Mouse (Mus musculus): ENCODE data around the gene Gtf3c5.

GRCm38 (mm10) chr2:28518231-28518630 is 65.3 kb downstream of the Gtf3c5 start:
- no peak for TF ChIP-seq RAD21 (IDR thresholded peaks at IDR 0.05; ENCODE audit: low read depth, low read length)
- no peak for TF ChIP-seq CTCF (IDR thresholded peaks at IDR 0.05 in 2 of 3, conservative IDR thresholded peaks at IDR 0.05 in 1 of 3; ENCODE audit: control insufficient read depth in 1 of 3, insufficient read depth in 1 of 3, low read depth in 2 of 3, low read length in 3 of 3, poor library complexity in 1 of 3, severe bottlenecking in 1 of 3)

Data from MEL (cell line).